Mouse (Mus musculus) v-Abl transformed pro-B cells (cell line): ENCODE measurements at regions not wholly inside any gene's neighbourhood (a gene's known extent, or its start where the extent isn't known, plus 50 kb on each side); places are given as distances from the start of the nearest gene placed in this dataset.
"Not testable (repeated sequence)": the region's sequence is repeated elsewhere in the genome, so short reads cannot be mapped to it uniquely, and the experiment has no call there.

Source experiments
- in situ Hi-C, 2 experiments: fragments of 400-800 bp; cut with MboI; formaldehyde crosslinking; loops; one replicate each; pipeline ENCODE4 v1.15.1; 2025; ENCODE audit not compliant: unreplicated experiment in 2 of 2

DNA sequence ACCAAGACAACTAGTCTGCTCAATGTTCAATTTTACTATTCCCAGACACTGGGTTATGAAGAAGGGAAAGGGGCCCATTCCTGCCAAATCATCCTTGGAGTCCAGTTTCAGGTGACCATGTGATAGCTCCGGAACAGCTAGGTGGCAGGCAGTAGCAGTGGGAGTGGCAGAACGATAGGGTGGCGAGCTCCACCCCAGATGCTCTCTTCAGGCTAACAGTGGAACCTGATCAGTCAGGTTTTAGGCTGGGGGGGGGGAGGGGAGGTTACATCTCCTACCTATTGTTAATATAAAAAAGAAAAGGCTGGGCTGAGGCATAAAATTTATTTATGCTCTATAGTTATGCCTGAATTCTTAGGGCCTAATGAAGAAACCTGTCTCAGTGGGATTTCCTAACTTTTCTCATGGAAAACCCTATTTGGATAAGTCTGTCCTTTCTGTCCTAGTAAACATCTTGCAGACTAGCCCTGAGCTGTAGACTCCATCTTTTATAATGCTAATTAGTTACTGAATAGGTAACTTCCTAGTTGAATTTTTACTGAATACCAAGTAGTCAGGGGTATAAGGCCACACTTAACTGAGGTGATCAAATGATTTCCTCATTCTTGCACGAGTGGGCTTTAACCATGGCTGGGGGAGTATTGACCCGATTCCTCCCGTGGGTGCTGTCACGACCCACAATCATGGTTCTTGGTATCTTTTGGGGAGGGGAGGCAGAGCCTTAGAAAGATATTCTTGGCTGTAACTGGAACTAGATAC, 223.2 kb upstream of the Ell2 start:
- in situ Hi-C loops = not testable (repeated sequence)

DNA sequence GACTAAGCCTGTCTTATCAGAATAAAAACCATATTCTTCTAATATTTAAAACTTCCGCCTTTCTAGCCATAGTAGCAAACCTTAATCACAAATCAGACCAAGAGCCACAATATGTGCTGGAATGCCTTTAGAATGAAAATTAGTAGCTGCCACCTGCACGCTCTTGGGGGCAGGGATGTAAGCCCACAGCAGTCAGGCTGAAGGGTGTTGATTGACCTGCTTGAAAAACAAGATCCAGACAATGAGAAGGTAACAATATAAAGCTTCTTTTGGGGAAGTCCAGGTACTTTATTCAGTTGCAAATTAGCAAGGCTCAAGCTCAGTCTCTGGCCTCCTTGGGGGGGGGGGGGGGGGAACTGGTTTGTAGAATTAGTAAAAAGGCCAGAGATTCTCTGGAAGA, 222.3 kb upstream of the Ell2 start:
- in situ Hi-C loops = not testable (repeated sequence)

DNA sequence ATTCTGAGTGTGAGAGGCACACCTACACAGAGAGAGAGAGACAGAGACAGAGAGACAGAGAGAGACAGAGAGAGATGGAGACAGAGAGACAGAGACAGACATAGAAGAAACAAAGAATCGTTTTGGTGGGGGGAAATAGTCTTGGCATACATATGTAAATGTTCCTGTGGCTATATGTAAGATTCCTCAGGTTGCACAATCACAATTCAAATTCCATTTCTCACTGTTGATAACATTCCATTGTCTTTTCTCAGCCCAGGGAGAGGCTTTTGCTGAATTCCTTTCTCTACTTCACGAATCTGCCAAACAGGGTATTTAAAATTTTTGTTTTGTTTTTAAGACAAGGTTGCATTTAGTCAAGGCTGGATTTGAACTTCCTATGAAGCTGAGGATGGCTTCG, 205.0 kb upstream of the Ell2 start:
- in situ Hi-C loops = no loop called here

DNA sequence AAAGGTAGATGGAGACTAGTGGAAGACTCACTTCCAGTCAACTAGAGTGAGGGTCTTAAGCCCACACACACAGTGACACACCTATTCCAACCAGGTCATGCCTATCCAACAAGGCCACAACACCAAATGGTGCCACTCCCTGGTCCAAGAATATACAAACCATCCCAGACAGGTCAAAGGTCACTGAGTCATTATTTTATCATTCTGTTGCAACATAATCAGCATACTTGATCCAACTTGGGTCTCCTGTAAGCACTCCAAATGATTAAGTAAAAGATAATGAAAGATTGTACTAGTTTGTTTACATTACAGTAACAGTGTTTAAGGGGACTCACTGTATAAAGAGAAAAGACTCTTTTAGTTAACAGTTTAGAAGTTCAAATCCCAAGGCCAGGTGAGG, 203.2 kb upstream of the Ell2 start:
- in situ Hi-C loops = no loop called here

DNA sequence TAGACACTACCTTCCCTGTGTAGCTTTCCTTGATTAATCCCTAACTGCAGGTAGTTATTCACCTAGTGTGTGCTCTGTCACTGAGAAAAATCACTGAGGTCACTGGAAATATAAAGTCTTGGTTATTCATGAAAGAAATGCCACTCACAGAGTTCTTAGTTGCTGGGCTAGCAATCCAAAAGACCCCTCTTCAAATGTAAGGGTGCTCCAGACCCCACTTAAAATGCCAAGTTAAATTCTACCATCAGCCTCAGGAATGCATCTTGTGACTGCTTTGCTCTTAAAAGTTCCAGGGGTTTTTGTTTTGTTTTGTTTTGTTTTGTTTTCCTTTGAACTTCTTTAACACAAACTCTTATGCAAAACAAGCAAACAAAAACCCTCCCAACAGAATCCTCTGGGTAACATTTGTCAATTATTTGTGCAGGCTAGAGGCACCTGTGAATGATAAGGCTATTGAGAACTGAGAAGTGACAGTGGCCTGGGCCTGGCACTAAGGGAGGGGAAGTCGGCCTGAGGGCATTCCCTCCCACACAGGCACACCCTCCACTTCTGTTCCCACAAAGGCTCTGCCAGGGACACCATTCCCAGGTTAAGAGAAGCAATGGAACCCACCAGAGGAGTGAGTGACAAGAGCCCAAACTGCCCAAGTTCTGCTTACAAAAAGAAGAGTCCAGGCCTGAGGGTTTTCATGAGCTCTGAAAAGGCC, 192.1 kb upstream of the Ell2 start:
- in situ Hi-C loops = no loop called here

DNA sequence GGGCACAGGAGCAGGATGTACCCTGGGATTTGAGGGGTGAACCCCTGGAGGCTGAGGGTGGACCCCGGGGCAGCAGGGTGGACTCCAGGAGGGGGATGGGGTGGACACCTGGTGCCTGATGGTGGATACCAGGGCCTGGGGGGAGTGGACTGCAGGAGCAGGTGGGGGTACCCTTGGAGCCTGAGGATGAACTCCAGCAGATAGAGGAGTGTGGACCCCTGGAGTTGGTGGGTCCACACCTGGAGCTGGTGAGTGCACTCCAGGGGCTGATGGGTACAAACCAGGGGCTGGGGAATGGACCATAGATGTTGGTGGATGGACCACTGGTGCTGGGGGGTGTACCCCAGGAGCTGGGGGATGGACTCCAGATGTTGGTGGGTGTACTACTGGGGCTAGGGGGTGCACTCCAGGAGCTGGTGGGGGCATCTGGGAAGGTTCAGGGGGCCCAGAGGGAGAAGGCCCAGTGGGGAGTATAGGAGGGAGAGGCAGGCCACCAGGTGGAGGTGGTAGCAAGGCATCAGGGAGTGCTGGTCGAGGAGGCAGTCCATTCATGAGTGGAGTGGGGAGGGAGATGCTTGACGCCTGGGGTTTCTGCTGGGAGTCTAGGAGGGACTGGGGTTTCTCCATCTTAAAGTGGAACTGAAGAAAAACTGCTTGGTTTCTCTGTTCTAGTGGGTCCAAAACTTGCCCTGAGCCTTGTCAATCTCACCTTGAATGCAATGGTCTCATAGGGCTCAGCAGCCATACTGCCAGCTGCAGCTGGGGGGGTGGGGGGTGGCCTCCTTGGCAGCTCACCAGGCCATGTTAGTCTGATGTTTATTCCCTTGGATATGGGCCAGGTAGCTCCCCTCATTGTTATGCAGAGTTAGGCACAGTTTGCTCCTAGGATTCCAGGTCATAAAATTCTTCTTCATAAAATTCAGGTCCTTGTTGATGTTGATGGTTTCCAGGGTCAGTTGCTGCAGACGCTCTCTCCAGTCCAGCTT, 183.0 kb upstream of the Ell2 start:
- in situ Hi-C loops = no loop called here

DNA sequence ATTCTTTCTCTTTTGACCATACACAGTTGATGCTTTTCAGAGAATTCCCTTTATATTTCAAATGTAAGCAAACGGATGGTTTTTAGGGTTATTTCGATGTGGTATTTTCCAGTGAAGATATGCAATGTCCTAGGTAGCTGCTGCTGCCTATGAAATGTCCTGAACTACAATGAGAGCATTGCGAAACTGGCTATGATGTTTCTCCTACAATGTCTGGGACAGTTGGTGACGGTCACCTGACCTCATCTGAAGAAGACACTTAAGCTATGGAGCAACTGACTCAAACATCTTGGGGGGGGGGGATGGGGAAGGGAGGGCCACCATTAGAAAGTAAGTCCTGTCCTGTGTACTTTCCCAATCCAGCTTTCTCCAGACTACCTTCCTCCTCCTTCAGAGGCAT, 182.1 kb upstream of the Ell2 start:
- in situ Hi-C loops = no loop called here

DNA sequence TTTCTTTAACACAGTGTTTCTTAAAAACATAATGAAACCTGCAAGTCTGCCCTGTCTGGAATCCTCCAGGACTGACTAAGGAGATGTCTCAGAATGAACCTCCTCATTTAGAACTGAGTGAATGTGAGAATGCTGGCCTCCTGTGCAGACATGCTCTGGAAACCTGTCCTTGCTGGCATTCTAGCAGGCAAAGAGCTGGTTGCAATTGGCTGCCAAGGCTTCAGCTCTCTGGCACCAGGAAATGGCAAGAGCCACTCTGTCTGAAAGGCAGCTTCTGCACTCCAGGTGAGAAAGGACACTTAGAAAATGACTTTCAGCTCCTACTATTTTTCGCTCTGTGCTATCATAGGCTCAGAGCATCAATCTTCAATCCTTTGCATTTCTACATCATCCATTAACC, 175.0 kb upstream of the Ell2 start:
- in situ Hi-C loops = loop anchor here (25.0 kb wide), 2 partner anchors 256 to 294 kb away; no protein-coding TSS in a partner anchor

DNA sequence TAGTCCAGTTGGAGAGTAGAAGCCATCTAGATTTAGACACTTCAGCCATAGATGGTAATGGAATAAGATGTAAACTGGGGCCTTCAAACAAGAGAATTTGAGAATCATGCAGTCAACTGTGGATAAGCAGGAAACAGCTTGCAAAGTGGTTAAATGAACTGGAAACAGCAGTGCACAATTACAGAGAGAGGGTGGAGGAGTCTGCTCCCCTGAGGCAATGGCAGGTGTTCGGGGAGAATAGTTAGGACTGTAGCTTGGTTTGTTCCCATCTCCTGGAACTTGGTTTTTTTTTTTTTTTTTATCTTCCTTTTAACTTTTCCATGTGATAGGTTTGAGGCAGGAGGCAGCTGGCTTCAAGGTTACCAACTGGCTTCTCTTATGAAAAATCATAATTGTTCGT, 165.1 kb upstream of the Ell2 start:
- in situ Hi-C loops = loop anchor here (5.0 to 25.0 kb wide), 5 partner anchors 156 to 304 kb away; no protein-coding TSS in a partner anchor

DNA sequence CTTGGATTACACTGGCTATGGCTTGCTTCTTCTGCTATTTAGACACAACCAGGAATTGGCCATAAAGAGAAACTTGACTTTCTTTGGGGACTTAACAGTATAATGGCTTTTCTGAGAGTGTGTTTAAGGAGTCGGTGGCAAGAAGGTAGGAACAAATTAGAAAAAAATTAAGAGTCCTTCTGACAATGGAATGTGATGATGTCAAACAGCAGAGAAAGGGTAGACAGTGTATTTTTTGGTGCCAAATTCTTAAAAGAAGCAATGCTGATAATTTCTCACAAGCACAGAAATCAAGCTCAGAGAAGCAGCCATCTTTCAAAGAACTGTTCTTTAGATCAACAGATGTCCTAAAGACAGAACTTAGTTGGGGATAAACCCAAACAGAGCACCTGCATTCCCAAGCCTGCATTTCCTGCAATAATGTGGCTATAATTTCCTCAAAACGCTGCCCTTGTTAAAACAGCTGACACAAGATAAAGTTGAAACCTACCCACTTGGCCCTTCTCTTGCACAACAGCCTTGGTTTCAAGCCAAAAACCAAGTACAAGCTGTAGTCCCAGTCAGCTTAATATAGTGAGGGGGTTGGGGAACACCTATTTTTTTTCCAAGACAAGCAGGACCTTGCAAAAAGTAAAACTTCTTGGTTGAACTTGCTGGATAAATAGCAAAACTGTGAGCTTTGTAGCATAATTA, 164.2 kb upstream of the Ell2 start:
- in situ Hi-C loops = loop anchor here (5.0 to 25.0 kb wide), 5 partner anchors 155 to 305 kb away; no protein-coding TSS in a partner anchor

DNA sequence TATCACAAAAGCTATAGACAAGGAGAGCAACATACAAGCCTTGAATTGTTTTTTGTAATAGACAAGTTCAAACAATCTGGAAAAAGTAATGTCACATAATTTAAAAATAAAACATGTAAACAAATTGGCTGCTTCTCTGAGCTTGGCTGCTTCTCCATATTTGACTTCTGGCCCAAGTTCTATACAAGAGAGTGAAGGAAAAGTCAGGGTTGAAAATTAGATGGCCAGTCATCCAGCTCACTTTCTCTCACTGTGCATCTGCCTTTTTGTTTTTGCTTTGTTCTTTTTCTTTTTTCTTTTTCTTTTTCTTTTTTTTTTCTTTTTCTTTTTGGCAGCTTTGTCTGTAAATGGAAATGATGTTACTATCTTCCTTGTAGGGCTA, 163.6 kb upstream of the Ell2 start:
- in situ Hi-C loops = loop anchor here (5.0 to 25.0 kb wide), 5 partner anchors 154 to 306 kb away; no protein-coding TSS in a partner anchor

DNA sequence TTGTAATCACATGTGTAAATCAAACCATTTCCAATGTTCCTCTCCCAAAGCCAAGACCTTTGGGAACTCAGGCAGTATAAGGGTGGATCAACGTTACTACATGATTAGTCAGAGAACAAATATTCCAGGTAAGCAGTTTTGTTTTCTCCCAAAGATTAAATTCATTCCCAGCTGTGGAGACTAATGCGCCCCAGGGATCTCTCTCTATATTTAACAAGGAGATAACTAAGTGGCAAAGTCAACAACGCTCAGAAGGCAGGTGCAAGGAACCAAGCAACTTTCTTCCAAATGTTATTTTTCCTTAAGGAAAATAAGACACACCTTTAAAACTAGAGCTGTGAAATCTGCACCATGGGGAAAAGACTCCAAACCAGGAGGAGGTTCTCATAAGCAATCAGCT, 163.0 kb upstream of the Ell2 start:
- in situ Hi-C loops = loop anchor here (5.0 to 25.0 kb wide), 5 partner anchors 154 to 306 kb away; no protein-coding TSS in a partner anchor

DNA sequence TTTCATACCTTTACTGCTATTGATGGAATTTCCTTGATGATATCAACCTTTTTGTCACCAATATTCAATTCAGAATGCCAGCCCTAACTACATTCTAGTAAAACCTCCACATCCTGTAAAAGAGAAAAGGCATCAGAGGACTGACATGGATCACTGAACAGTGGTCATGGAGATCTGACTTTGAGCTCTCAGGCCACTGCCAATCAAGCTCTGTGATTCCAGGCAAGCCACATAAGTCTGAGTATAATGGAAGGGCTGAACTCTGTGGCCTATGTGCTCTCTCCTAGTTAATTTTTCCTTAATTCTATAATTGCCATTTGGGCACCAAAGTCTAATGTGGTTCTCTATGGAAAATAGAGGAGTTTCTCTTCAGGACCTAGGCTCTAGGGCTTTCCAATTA, 161.8 kb upstream of the Ell2 start:
- in situ Hi-C loops = loop anchor here (5.0 to 25.0 kb wide), 5 partner anchors 153 to 307 kb away; no protein-coding TSS in a partner anchor

DNA sequence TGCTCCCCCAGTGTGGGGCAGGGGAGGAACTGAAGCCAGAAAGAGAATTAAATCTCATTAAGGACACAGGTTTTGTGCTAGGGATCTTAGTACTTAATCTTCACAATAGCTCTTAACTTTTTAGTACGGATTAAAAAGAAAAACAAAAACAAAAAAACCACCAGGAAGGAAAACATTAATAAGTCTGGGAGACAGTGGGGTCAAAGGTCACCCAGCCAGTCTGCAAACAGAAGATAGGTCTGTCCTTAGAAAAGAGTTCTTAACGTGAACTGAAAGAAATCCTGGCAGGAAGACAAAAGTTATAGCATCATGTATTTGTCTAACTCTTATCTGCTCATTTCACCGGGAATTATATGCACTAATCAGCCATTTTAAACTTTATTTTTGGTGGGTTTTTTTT, 158.8 kb upstream of the Ell2 start:
- in situ Hi-C loops = loop anchor here (25.0 kb wide), 2 partner anchors 240 to 310 kb away; no protein-coding TSS in a partner anchor

DNA sequence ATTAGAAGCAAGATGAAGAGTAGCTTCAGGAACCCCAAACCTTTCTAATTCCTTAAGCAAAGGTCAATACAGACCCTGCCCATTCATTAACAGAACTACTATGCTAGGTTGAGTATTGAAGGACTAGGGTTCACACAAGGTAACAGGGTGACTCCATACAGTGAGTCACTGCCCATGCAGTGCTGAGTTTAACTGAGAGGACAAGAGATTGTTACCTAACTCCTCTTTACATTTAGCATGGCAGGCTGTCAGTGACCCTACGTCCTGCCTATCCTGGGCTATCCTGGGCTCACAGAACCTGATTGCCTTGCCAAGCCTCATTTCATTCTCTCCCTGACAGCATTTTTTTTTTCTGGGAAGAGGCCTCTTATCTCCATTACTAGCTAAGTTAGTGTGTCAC, 127.6 kb upstream of the Ell2 start:
- in situ Hi-C loops = no loop called here

DNA sequence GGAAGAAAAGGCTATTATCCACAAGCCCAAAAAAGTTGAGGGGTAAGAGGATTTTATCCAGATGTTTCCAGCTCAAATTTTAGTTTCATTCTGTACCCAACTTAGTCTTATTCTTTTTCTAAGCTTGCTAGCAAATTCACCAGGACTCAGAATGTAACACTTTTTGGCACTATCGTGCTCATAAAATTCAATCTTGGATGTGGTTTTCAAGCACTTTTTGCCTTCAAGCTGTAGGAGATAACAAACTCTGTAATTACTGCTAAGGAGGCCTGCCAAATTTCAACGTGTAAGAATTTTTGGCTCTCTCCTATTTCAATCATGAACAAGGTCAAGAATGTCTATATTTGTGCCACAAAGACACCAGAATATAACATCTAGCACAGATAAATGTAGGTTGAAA, 115.7 kb upstream of the Ell2 start:
- in situ Hi-C loops = no loop called here

DNA sequence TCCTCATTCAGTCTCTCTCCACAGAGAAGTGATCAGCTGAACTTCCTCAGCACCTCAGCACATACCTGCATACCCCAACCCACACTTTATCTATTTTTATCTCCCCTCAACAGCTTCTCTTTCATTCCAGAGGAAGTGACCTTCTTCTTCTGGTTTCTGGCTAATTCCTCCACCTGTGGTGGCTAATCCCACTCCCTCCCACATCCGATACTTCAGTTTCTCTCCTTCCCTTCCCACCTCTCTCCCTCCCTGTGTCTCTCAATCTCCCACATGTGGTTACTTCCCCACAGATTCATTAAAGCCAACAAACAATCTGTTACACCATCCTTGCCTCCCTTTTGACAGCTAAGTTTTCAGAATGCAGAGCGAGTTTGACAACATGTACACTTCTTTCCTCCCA, 109.7 kb upstream of the Ell2 start:
- in situ Hi-C loops = no loop called here

DNA sequence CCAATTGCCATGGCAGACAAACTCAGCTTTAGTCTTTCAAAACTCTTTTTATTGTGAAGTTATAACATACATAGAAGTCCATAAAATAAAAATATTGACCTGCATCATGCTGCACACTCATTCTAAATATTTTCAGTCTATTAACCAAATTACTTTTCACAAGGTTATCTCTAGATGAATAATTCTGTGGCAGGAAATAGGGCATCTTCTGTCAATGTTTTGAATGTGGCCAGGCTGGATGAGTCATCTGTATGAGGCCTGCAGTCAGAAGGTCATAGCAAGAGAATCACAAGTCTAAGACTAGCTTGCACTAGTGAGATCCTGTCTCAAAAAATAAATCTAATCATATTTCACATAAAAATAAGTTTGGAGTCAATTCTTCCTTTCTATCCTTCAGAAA, 108.4 kb upstream of the Ell2 start:
- in situ Hi-C loops = no loop called here

DNA sequence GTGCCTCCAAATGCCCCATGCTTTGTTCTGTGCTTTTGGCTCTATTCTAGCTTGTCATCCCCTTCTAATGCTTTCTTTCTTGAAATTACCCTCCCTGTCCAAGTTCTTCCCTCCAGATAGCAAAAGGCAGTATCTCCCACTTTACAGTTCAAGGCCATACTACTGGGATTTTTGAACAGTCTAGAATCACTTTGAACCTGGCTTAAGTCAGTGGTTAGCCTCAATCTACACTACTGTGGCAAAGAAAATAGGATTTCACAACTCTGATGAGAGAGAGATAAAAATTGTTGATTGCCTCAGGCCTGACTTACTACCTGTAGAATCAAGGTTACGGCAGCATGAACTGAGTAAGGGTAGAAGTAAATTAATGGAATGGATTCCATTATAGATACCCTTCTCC, 107.9 kb upstream of the Ell2 start:
- in situ Hi-C loops = no loop called here

DNA sequence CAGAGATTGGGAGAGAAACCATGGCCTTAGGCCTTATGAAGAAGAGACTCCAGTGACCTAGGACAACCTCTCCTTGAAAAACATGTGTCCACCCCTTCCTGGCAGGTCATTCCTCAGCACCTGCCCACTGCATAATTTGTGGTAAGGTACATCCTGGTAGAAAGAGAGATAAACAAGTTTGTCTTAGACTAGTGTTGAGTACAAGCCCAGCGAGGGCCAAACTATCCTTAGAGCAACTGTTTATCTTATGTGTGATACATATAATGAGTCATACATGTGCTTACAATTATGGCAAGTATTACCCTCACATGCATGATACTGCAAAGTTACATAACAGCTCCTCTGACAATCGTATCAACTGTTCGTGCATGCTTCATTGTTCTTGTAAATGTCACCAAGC, 83.3 kb upstream of the Ell2 start:
- in situ Hi-C loops = no loop called here
